Mouse (Mus musculus) layer of hippocampus, adult 2 months (tissue): Measurements from ENCODE around the gene 4930519G04Rik. TPM values are rescaled to one million over a fixed set of nuclear protein-coding genes. Genes with fewer than 3 reads are reported as not detected.
"Not testable (repeated sequence)": the region's sequence is repeated elsewhere in the genome, so short reads cannot be mapped to it uniquely, and the experiment has no call there.

Source experiments
- DNase-seq, 2 experiments: peaks; one replicate each; pipeline ENCODE4 v3.0.0; 2022; ENCODE audit warnings: low spot score in 2 of 2
- H3K27ac ChIP-seq: fragments of 200-600 bp; 2 replicates; pipeline ENCODE4 v1.8.1; 2022
- H3K4me3 ChIP-seq: fragments of 200-600 bp; 2 replicates; pipeline ENCODE4 v1.8.1; 2022; ENCODE audit warnings: mild to moderate bottlenecking
- CTCF ChIP-seq: fragments of 200-600 bp; conservative IDR thresholded peaks from 2 replicates; pipeline ENCODE4 v1.8.1; 2022; ENCODE audit warnings: antibody characterized with exemption, mild to moderate bottlenecking, moderate library complexity
- long read RNA-seq, 2 experiments: library from polyadenylated mRNA; stranded (forward); transcript quantifications; one replicate each; pipeline ENCODE4 v2.0.0; 2021; ENCODE audit warnings: borderline mapping rate in 2 of 2
- total RNA-seq, 2 experiments: library from RNA; stranded (reverse); gene quantifications; 2 replicates each; pipeline ENCODE4 v1.2.3; 2021

The 4930519G04Rik gene
- total RNA-seq, result not detected
- long read RNA-seq, experiment 1, result 0 reads
- long read RNA-seq, experiment 2, result 0 reads

- H3K4me3 ChIP-seq, DNase-seq, H3K27ac ChIP-seq: not testable (repeated sequence)
Measured at GRCm38 (mm10) chr5:114853364-114853763, at the start of gene 4930519G04Rik. 4930519G04Rik (plus strand) TSS chr5:114853664.

GRCm38 (mm10) chr5:114804335-114804734 lies 49.1 kb upstream of the 4930519G04Rik start:
- no peak for DNase-seq
- peak overlapping the region; percentile 74; the same call in 1 of the 2 replicates for H3K27ac ChIP-seq
- TF ChIP-seq CTCF, result no peak

GRCm38 (mm10) chr5:114804958-114805357 lies 48.5 kb upstream of the 4930519G04Rik start:
- Histone ChIP-seq H3K27ac (peak overlapping the region; percentile 74), H3K4me3 (no peak overlapping the region)
- DNase-seq, result peak; percentile 72 to 78
- peak; percentile 82 for TF ChIP-seq CTCF

More at GRCm38 (mm10) chr5:114804335-114804734, 49.1 kb upstream of the 4930519G04Rik start:
- H3K4me3 ChIP-seq, result no peak overlapping the region

GRCm38 (mm10) chr5:114805436-114806350 lies 47.8 kb upstream of the 4930519G04Rik start:
- no peak for TF ChIP-seq CTCF
- Histone ChIP-seq H3K27ac (peak overlapping the region; percentile 74), H3K4me3 (no peak overlapping the region; the same call in 1 of the 2 replicates)
- DNase-seq, result no peak

- no peak for DNase-seq
- H3K27ac ChIP-seq, result peak overlapping the region; percentile 74; the same call in 1 of the 2 replicates
- H3K4me3 ChIP-seq, result no peak overlapping the region
- no peak for TF ChIP-seq CTCF
Measured at GRCm38 (mm10) chr5:114806636-114807035, 46.8 kb upstream of the 4930519G04Rik start.

GRCm38 (mm10) chr5:114807063-114807462 lies 46.4 kb upstream of the 4930519G04Rik start:
- H3K27ac ChIP-seq, result peak overlapping the region; percentile 74; the same call in 1 of the 2 replicates
- H3K4me3 ChIP-seq, result no peak overlapping the region
- no peak for DNase-seq
- TF ChIP-seq CTCF, result no peak

GRCm38 (mm10) chr5:114807468-114807867 lies 46.0 kb upstream of the 4930519G04Rik start:
- TF ChIP-seq CTCF, result no peak
- DNase-seq, result no peak
- Histone ChIP-seq H3K4me3 (no peak overlapping the region), H3K27ac (peak overlapping the region; percentile 74; the same call in 1 of the 2 replicates)

GRCm38 (mm10) chr5:114807893-114808292 lies 45.6 kb upstream of the 4930519G04Rik start:
- Histone ChIP-seq H3K4me3 (no peak overlapping the region), H3K27ac (no peak overlapping the region)
- no peak for DNase-seq
- TF ChIP-seq CTCF, result no peak

GRCm38 (mm10) chr5:114808385-114808784 lies 45.1 kb upstream of the 4930519G04Rik start:
- Histone ChIP-seq H3K27ac (no peak overlapping the region), H3K4me3 (no peak overlapping the region)
- no peak for TF ChIP-seq CTCF
- DNase-seq, result no peak

GRCm38 (mm10) chr5:114809181-114809756 lies 44.2 kb upstream of the 4930519G04Rik start:
- H3K27ac ChIP-seq, result no peak overlapping the region
- no peak overlapping the region for H3K4me3 ChIP-seq
- TF ChIP-seq CTCF, result no peak
- DNase-seq, result no peak

- no peak for TF ChIP-seq CTCF
- Histone ChIP-seq H3K27ac (peak overlapping the region; percentile 10; the same call in 1 of the 2 replicates), H3K4me3 (no peak overlapping the region)
- DNase-seq, result no peak
Measured at GRCm38 (mm10) chr5:114809826-114810225, 43.6 kb upstream of the 4930519G04Rik start.

GRCm38 (mm10) chr5:114813525-114814181 lies 39.8 kb upstream of the 4930519G04Rik start:
- Histone ChIP-seq H3K27ac (peak overlapping the region; percentile 94), H3K4me3 (peak overlapping the region; percentile 71)
- peak; percentile 91 for DNase-seq
- TF ChIP-seq CTCF, result no peak

- H3K27ac ChIP-seq, result no peak overlapping the region
- TF ChIP-seq CTCF, result 0 out of 2 replicates have a peak, but pooled peaks have one; percentile 4
Measured at GRCm38 (mm10) chr5:114816599-114816998, 36.9 kb upstream of the 4930519G04Rik start.

More at GRCm38 (mm10) chr5:114816599-114816998, 36.9 kb upstream of the 4930519G04Rik start:
- no peak overlapping the region for H3K4me3 ChIP-seq
- DNase-seq, result no peak
